Mouse (Mus musculus) ES-Bruce4 (cell line): ENCODE measurements around the gene Mvb12b. TPM values are rescaled to one million over a fixed set of nuclear protein-coding genes. Genes with fewer than 3 reads are reported as not detected.

ENCODE experiments used
- H3K27ac ChIP-seq: 2 replicates; pipeline ENCODE4 v1.5.1; 2012; ENCODE audit warnings: low read length, inconsistent platforms; ENCODE audit not compliant: insufficient read depth
- H3K27me3 ChIP-seq: 2 replicates; pipeline ENCODE4 v1.6.1; 2012; ENCODE audit warnings: mild to moderate bottlenecking, low read length, inconsistent platforms; ENCODE audit not compliant: control insufficient read depth, poor library complexity, insufficient read depth, severe bottlenecking
- H3K36me3 ChIP-seq: 2 replicates; pipeline ENCODE4 v1.6.1; 2012; ENCODE audit warnings: inconsistent platforms, mild to moderate bottlenecking, low read length, moderate library complexity; ENCODE audit not compliant: control insufficient read depth, poor library complexity, insufficient read depth, severe bottlenecking
- H3K4me1 ChIP-seq: one replicate; pipeline ENCODE4 v1.8.1; 2011; ENCODE audit warnings: low read length; ENCODE audit not compliant: control insufficient read depth, insufficient read depth
- H3K4me3 ChIP-seq: 2 replicates; pipeline ENCODE4 v1.5.1; 2011; ENCODE audit warnings: low read depth, mild to moderate bottlenecking, low read length
- H3K9ac ChIP-seq: 2 replicates; pipeline ENCODE4 v1.6.1; 2012; ENCODE audit warnings: low read depth, mild to moderate bottlenecking, inconsistent platforms; ENCODE audit not compliant: poor library complexity, severe bottlenecking
- H3K9me3 ChIP-seq: replicated peaks from 2 replicates; pipeline ENCODE4 v1.6.1; 2012; ENCODE audit warnings: mild to moderate bottlenecking, low read length, inconsistent platforms; ENCODE audit not compliant: control insufficient read depth, poor library complexity, insufficient read depth, severe bottlenecking
- CTCF ChIP-seq: IDR thresholded peaks from one replicate; pipeline ENCODE4 v1.8.1; 2011; ENCODE audit warnings: low read depth, low read length
- EP300 ChIP-seq: IDR thresholded peaks from 2 replicates; pipeline ENCODE4 v1.6.1; 2011; ENCODE audit warnings: low read depth, low read length; ENCODE audit not compliant: insufficient read depth
- POLR2A ChIP-seq: IDR thresholded peaks from one replicate; pipeline ENCODE4 v1.8.1; 2011; ENCODE audit warnings: low read length; ENCODE audit not compliant: insufficient read depth
- polyA plus RNA-seq: library from polyadenylated mRNA; stranded (reverse); fragments of >200 nt; gene quantifications from 2 replicates; pipeline ENCODE4 v1.2.4, GENCODE M21; 2011; ENCODE audit warnings: low read depth; ENCODE audit not compliant: missing spikeins, insufficient read depth, insufficient read length

The Mvb12b gene
- polyA plus RNA-seq, 1 experiment, result 11.5 TPM

DNA sequence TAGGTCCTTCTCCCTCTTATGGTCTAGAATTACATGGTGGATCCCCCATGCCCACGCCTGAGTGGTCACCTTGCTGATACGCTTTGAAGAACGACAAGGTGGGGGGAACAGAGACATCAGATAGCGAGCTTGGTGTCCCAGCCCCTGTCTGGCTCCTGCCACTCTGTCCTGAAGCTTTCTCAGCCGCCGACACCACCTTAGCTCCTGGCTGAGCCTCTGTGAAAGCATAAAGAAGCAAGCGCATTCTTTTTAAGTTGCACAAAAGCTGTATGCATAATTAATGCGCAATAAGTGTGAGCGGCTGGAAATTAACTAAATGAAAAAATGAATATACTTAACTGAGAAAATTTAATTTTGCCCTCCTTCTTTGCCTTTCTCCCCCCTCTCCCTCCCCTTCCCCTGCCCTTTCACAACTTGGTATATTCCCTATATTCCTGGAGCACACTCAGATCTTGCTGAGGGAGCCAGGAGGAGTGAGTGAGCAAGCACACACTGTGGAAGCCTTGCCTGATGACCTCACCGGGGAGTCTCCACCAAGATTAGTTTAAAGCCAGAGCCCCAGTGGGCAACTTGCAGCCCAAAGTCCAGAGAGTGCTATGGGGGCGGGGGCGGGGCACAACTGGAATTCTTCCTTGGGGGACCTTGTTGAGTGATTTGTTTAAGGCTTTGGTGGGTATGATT, 174.0 kb downstream of the Mvb12b start:
- Histone ChIP-seq H3K27ac (no peak overlapping the region), H3K36me3 (no peaks in the 10 kb centered on the region), H3K9ac (no peak overlapping the region), H3K27me3 (no peaks in the 10 kb centered on the region), H3K4me3 (no peak overlapping the region), H3K9me3 (no peaks in the 10 kb centered on the region), H3K4me1 (no peaks in the 10 kb centered on the region)
- TF ChIP-seq CTCF (no peak), EP300 (no peak), POLR2A (no peak)

- Histone ChIP-seq H3K9ac (no peak overlapping the region), H3K4me1 (no peaks in the 10 kb centered on the region), H3K36me3 (no peaks in the 10 kb centered on the region), H3K27me3 (no peaks in the 10 kb centered on the region), H3K9me3 (no peaks in the 10 kb centered on the region), H3K4me3 (no peak overlapping the region), H3K27ac (no peak overlapping the region)
- TF ChIP-seq POLR2A (no peak), EP300 (no peak), CTCF (no peak)
Measured at GRCm38 (mm10) chr2:33712811-33713210, 174.9 kb downstream of the Mvb12b start.

GRCm38 (mm10) chr2:33708831-33709230, 178.9 kb downstream of the Mvb12b start:
- Histone ChIP-seq H3K9ac (no peak overlapping the region), H3K4me1 (no peaks in the 10 kb centered on the region), H3K27me3 (no peaks in the 10 kb centered on the region; the same call in 1 of the 2 replicates), H3K4me3 (no peak overlapping the region), H3K36me3 (no peaks in the 10 kb centered on the region), H3K9me3 (no peaks in the 10 kb centered on the region), H3K27ac (no peak overlapping the region)
- TF ChIP-seq EP300 (no peak), POLR2A (no peak), CTCF (no peak)

DNA sequence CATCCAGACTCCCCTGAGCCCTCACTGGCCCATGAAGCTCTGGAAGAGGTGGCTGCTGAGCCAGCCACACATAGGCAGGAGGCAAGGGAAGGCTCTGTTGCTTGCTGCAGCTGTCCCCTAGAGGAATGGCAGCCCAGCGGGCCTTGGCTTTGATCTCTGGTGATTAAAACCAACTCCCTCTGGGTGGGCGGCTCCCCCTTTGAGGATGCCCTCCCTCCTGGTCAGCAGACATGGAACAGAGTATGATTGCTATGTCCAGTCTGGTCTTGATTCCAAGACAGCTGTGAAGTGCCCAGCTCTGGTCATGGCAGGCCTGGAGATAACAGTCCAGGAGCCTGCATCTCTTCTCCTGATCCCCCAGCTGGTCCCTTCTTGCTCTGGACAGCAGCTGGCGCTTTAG, 179.7 kb downstream of the Mvb12b start:
- no peak for TF ChIP-seq POLR2A
- no peak for TF ChIP-seq CTCF
- TF ChIP-seq EP300, result no peak
- H3K27me3 ChIP-seq, result no peaks in the 10 kb centered on the region; the same call in 1 of the 2 replicates
- H3K4me3 ChIP-seq, result no peak overlapping the region
- H3K9me3 ChIP-seq, result no peaks in the 10 kb centered on the region
- H3K36me3 ChIP-seq, result no peaks in the 10 kb centered on the region
- H3K27ac ChIP-seq, result no peak overlapping the region
- no peak overlapping the region for H3K9ac ChIP-seq
- no peaks in the 10 kb centered on the region for H3K4me1 ChIP-seq

DNA sequence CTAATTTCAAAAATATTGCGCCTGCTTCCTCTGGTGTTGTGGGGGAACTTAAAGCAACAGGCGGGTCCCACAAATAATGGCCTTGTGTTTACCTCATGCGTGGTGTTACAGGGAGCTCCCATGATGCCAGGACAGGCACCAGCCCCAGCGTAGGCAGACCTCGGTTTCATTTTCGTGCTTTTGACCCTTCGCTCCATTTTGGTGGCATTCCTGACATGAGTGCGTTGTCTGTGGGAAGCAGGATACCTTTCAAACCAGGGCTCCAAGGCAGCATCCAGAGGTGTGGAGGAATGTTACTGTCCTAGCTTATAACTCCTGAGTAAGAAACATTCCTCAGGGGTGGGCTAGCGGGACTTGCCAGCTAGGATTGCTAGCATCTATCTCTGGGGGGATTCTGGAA, 181.3 kb downstream of the Mvb12b start:
- no peak for TF ChIP-seq EP300
- TF ChIP-seq CTCF, result no peak
- TF ChIP-seq POLR2A, result no peak
- Histone ChIP-seq H3K9ac (no peak overlapping the region), H3K27me3 (no peaks in the 10 kb centered on the region; the same call in 1 of the 2 replicates), H3K36me3 (no peaks in the 10 kb centered on the region), H3K9me3 (no peaks in the 10 kb centered on the region), H3K27ac (no peak overlapping the region), H3K4me3 (no peak overlapping the region), H3K4me1 (no peaks in the 10 kb centered on the region)

DNA sequence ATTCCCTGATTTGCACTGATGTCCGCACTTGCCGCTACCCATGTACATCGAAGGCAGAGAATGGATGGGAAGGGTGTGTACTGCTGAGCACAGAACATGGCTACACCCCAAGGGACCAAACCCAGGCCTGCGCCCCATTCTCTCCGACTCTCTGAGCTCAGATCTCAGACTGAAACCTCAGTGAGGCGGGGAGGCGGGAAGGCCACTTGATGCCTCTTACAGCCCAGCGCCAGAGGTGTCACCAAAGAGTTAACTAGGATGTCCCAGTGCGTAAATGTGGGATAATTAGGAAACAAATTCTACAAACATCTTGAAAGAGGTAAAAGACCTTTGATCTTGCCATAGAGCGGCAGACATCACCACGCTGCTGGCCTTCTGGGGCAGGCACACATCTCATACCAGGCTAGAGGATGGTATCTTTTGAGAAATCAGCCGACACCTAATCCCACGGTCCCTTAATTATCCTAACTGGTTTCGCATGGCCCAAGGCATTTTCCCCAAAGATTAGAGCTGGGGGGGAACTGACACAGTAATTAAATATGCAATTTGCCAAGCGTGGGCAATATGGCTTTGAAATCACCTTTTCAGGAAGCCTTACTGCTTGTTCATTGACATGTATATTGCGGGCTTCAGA, 181.9 kb downstream of the Mvb12b start:
- no peaks in the 10 kb centered on the region for H3K9me3 ChIP-seq
- H3K4me3 ChIP-seq, result no peak overlapping the region
- H3K9ac ChIP-seq, result no peak overlapping the region
- no peaks in the 10 kb centered on the region for H3K36me3 ChIP-seq
- H3K27me3 ChIP-seq, result no peaks in the 10 kb centered on the region; the same call in 1 of the 2 replicates
- H3K27ac ChIP-seq, result no peak overlapping the region
- no peaks in the 10 kb centered on the region for H3K4me1 ChIP-seq
- TF ChIP-seq CTCF (no peak), EP300 (no peak), POLR2A (no peak)
